Mouse (Mus musculus) cerebral cortex, adult 2 months (tissue): ENCODE measurements around the gene Mboat1.

ENCODE experiments used
- WGBS: fragments of 180-500 bp; shearing (Covaris S2); methylation state at CpG from one replicate; pipeline ENCODE4 v1.1.7; 2018; 5-methylcytosine and 5-hydroxymethylcytosine counted together

Mboat1 gene

GRCm38 (mm10) chr13:30136243-30136922, at the start of gene Mboat1:
TSS of gene Mboat1 (plus strand) at chr13:30136489.
- WGBS, result under 1% methylated on average over 55 of the region's 55 CpGs

GRCm38 (mm10) chr13:30093086-30093485, 43.2 kb upstream of the Mboat1 start:
- WGBS, result 49% methylated on average over 2 of the region's 2 CpGs

GRCm38 (mm10) chr13:30095851-30096250, 40.4 kb upstream of the Mboat1 start:
- whole genome bisulfite sequencing, result 60% methylated on average over 4 of the region's 4 CpGs

- WGBS, result 81% methylated on average over 4 of the region's 4 CpGs
Measured at GRCm38 (mm10) chr13:30096536-30096935, 39.8 kb upstream of the Mboat1 start.

GRCm38 (mm10) chr13:30109001-30109600, 27.2 kb upstream of the Mboat1 start:
- 76% methylated on average over 4 of the region's 4 CpGs for WGBS

GRCm38 (mm10) chr13:30115792-30116191, 20.5 kb upstream of the Mboat1 start:
- 91% methylated on average over 5 of the region's 5 CpGs for WGBS

GRCm38 (mm10) chr13:30136923-30137629, 787 bp downstream of the Mboat1 start:
- 40% methylated on average over 13 of the region's 13 CpGs for WGBS

- WGBS, result 88% methylated on average over 6 of the region's 6 CpGs
Measured at GRCm38 (mm10) chr13:30137951-30138350, 1.7 kb downstream of the Mboat1 start.

GRCm38 (mm10) chr13:30140149-30140548, 3.9 kb downstream of the Mboat1 start:
- 90% methylated on average over 5 of the region's 5 CpGs for WGBS

- 80% methylated on average over 12 of the region's 12 CpGs for WGBS
Measured at GRCm38 (mm10) chr13:30140646-30141045, 4.4 kb downstream of the Mboat1 start.

- WGBS, result 96% methylated on average over 5 of the region's 5 CpGs
Measured at GRCm38 (mm10) chr13:30141996-30142395, 5.7 kb downstream of the Mboat1 start.

- WGBS, result 97% methylated on average over 6 of the region's 6 CpGs
Measured at GRCm38 (mm10) chr13:30146468-30146867, 10.2 kb downstream of the Mboat1 start.

GRCm38 (mm10) chr13:30154264-30154663, 18.0 kb downstream of the Mboat1 start:
- 84% methylated on average over 4 of the region's 4 CpGs for WGBS

- 82% methylated on average over 4 of the region's 4 CpGs for WGBS
Measured at GRCm38 (mm10) chr13:30159626-30160025, 23.3 kb downstream of the Mboat1 start.

- WGBS, result 92% methylated on average over 2 of the region's 2 CpGs
Measured at GRCm38 (mm10) chr13:30163521-30163920, 27.2 kb downstream of the Mboat1 start.

GRCm38 (mm10) chr13:30166138-30167090, 30.1 kb downstream of the Mboat1 start:
- 58% methylated on average over 13 of the region's 14 CpGs for WGBS

GRCm38 (mm10) chr13:30167499-30167898, 31.2 kb downstream of the Mboat1 start:
- WGBS, result 74% methylated on average over 4 of the region's 4 CpGs

- 86% methylated on average over 4 of the region's 4 CpGs for WGBS
Measured at GRCm38 (mm10) chr13:30168803-30169202, 32.5 kb downstream of the Mboat1 start.

GRCm38 (mm10) chr13:30170061-30170460, 33.8 kb downstream of the Mboat1 start:
- 58% methylated on average over 6 of the region's 6 CpGs for WGBS

- 95% methylated on average over 4 of the region's 4 CpGs for WGBS
Measured at GRCm38 (mm10) chr13:30174586-30174985, 38.3 kb downstream of the Mboat1 start.

GRCm38 (mm10) chr13:30177356-30177755, 41.1 kb downstream of the Mboat1 start:
- 66% methylated on average over 6 of the region's 6 CpGs for WGBS

- 77% methylated on average over 6 of the region's 6 CpGs for WGBS
Measured at GRCm38 (mm10) chr13:30185549-30185948, 49.3 kb downstream of the Mboat1 start.
